Mouse (Mus musculus) CH12.LX (cell line): ENCODE data around the gene Mospd3. TPM values are rescaled to one million over a fixed set of nuclear protein-coding genes. Genes with fewer than 3 reads are reported as not detected.

Experiments used
- DNase-seq: peaks from one replicate; pipeline ENCODE4 v3.0.0-alpha.2; 2013; ENCODE audit errors: extremely low read depth
- H3K27ac ChIP-seq: 2 replicates; pipeline ENCODE4 v1.5.1; 2012; ENCODE audit warnings: low read depth, mild to moderate bottlenecking, control low read depth, moderate library complexity; ENCODE audit not compliant: insufficient read depth
- H3K27me3 ChIP-seq: replicated peaks from 2 replicates; pipeline ENCODE3; 2012; ENCODE audit warnings: inconsistent platforms
- H3K36me3 ChIP-seq, 2 experiments: replicated peaks in 1 of 2; 2 replicates each; pipeline versions ENCODE3 to v1.6.1; 2012; ENCODE audit warnings: inconsistent platforms in 1 of 2, low read length in 1 of 2, mild to moderate bottlenecking in 1 of 2, mixed read lengths in 1 of 2, moderate library complexity in 1 of 2; ENCODE audit not compliant: control insufficient read depth in 1 of 2, insufficient read depth in 1 of 2
- H3K4me1 ChIP-seq, 2 experiments: 2 replicates each; pipeline ENCODE4 v1.6.1; 2012; ENCODE audit warnings: inconsistent platforms in 1 of 2, moderate library complexity in 1 of 2; ENCODE audit not compliant: insufficient read depth in 2 of 2, control insufficient read depth in 1 of 2
- H3K4me2 ChIP-seq: 2 replicates; pipeline ENCODE4 v1.6.1; 2012; ENCODE audit warnings: low read depth, mild to moderate bottlenecking, control low read depth; ENCODE audit not compliant: poor library complexity, insufficient read depth, severe bottlenecking
- H3K4me3 ChIP-seq, 3 experiments: fragments of 150-350 bp in 1 of 3; sonication (generic) in 1 of 3; replicated peaks in 1 of 3; 2 replicates each; pipeline versions ENCODE3 to v1.5.1; 2011 to 2012; ENCODE audit warnings: low read depth in 2 of 3, low read length in 2 of 3, mild to moderate bottlenecking in 2 of 3, moderate library complexity in 2 of 3, control low read depth in 1 of 3, improper control_type of control experiment in 1 of 3, inconsistent platforms in 1 of 3, mixed read lengths in 1 of 3; ENCODE audit not compliant: poor library complexity in 1 of 3
- H3K79me2 ChIP-seq: replicated peaks from 2 replicates; pipeline ENCODE4 v1.6.1; 2012; ENCODE audit warnings: mild to moderate bottlenecking, moderate library complexity; ENCODE audit not compliant: control insufficient read depth, poor library complexity, insufficient read depth, severe bottlenecking; ENCODE audit errors: extremely low read depth
- H3K9ac ChIP-seq: 2 replicates; pipeline ENCODE4 v1.6.1; 2012; ENCODE audit warnings: low read depth, mild to moderate bottlenecking, control low read depth, moderate library complexity; ENCODE audit not compliant: insufficient read depth
- H3K9me3 ChIP-seq: replicated peaks from 2 replicates; pipeline ENCODE3; 2012; ENCODE audit warnings: low read length, inconsistent platforms, mixed read lengths
- BHLHE40 ChIP-seq: IDR thresholded peaks from 2 replicates; pipeline ENCODE4 v1.6.1; 2011; ENCODE audit warnings: mild to moderate bottlenecking, low read depth, low read length, improper control_type of control experiment
- CHD1 ChIP-seq: IDR thresholded peaks from 2 replicates; pipeline ENCODE4 v1.6.1; 2012; ENCODE audit warnings: low read depth, low read length, improper control_type of control experiment, inconsistent platforms
- CHD2 ChIP-seq: IDR thresholded peaks from 2 replicates; pipeline ENCODE4 v1.6.1; 2011; ENCODE audit warnings: low read length, improper control_type of control experiment
- CTCF ChIP-seq, 2 experiments: IDR thresholded peaks in 1 of 2; conservative IDR thresholded peaks in 1 of 2; 2 replicates each; pipeline ENCODE4 v1.5.1; 2011 to 2012; ENCODE audit warnings: low read depth in 2 of 2, low read length in 2 of 2, improper control_type of control experiment in 1 of 2, inconsistent platforms in 1 of 2, mild to moderate bottlenecking in 1 of 2, moderate library complexity in 1 of 2
- E2F4 ChIP-seq: IDR thresholded peaks from 2 replicates; pipeline ENCODE4 v1.6.1; 2011; ENCODE audit warnings: low read depth, low read length, improper control_type of control experiment; ENCODE audit not compliant: insufficient replicate concordance
- ELF1 ChIP-seq: IDR thresholded peaks from 2 replicates; pipeline ENCODE4 v1.6.1; 2014; ENCODE audit warnings: low read depth, mild to moderate bottlenecking, inconsistent platforms, low read length, improper control_type of control experiment
- EP300 ChIP-seq: IDR thresholded peaks from 2 replicates; pipeline ENCODE4 v1.6.1; 2011; ENCODE audit warnings: low read length, improper control_type of control experiment
- ETS1 ChIP-seq: conservative IDR thresholded peaks from 2 replicates; pipeline ENCODE4 v1.6.1; 2012; ENCODE audit warnings: low read depth, mild to moderate bottlenecking, inconsistent platforms, low read length, improper control_type of control experiment, moderate library complexity
- GABPA ChIP-seq: IDR thresholded peaks from 2 replicates; pipeline ENCODE4 v1.6.1; 2012; ENCODE audit warnings: low read depth, low read length, improper control_type of control experiment, inconsistent platforms; ENCODE audit not compliant: insufficient replicate concordance
- HCFC1 ChIP-seq: IDR thresholded peaks from 2 replicates; pipeline ENCODE4 v1.6.1; 2012; ENCODE audit warnings: low read depth, mild to moderate bottlenecking, inconsistent platforms, low read length, improper control_type of control experiment
- IRF4 ChIP-seq: IDR thresholded peaks from 2 replicates; pipeline ENCODE4 v1.6.1; 2014; ENCODE audit warnings: low read depth, mild to moderate bottlenecking, inconsistent platforms, low read length, improper control_type of control experiment
- JUN ChIP-seq: IDR thresholded peaks from 2 replicates; pipeline ENCODE4 v1.6.1; 2011; ENCODE audit warnings: low read depth, mild to moderate bottlenecking, low read length, improper control_type of control experiment, moderate library complexity; ENCODE audit not compliant: insufficient read depth
- JUND ChIP-seq: conservative IDR thresholded peaks from 2 replicates; pipeline ENCODE4 v1.6.1; 2011; ENCODE audit warnings: low read depth, low read length, improper control_type of control experiment
- KAT2A ChIP-seq: IDR thresholded peaks from 2 replicates; pipeline ENCODE4 v1.6.1; 2012; ENCODE audit warnings: low read length, improper control_type of control experiment, inconsistent platforms; ENCODE audit not compliant: insufficient replicate concordance
- MAFK ChIP-seq: IDR thresholded peaks from 2 replicates; pipeline ENCODE4 v1.6.1; 2011; ENCODE audit warnings: low read length, improper control_type of control experiment; ENCODE audit not compliant: insufficient replicate concordance
- MAX ChIP-seq: IDR thresholded peaks from 2 replicates; pipeline ENCODE4 v1.6.1; 2011; ENCODE audit warnings: low read length, improper control_type of control experiment
- MAZ ChIP-seq: IDR thresholded peaks from 2 replicates; pipeline ENCODE4 v1.6.1; 2012; ENCODE audit warnings: low read depth, mild to moderate bottlenecking, inconsistent platforms, low read length, improper control_type of control experiment, moderate library complexity
- MEF2A ChIP-seq: IDR thresholded peaks from 2 replicates; pipeline ENCODE4 v1.6.1; 2014; ENCODE audit warnings: low read depth, mild to moderate bottlenecking, inconsistent platforms, low read length, improper control_type of control experiment, borderline replicate concordance
- MXI1 ChIP-seq: IDR thresholded peaks from 2 replicates; pipeline ENCODE4 v1.6.1; 2011; ENCODE audit warnings: mild to moderate bottlenecking, low read depth, low read length, improper control_type of control experiment
- MYC ChIP-seq: IDR thresholded peaks from 2 replicates; pipeline ENCODE4 v1.6.1; 2011; ENCODE audit warnings: low read depth, mild to moderate bottlenecking, improper control_type of control experiment, low read length
- NELFE ChIP-seq: IDR thresholded peaks from 2 replicates; pipeline ENCODE4 v1.6.1; 2011; ENCODE audit warnings: low read depth, low read length, improper control_type of control experiment
- NRF1 ChIP-seq: IDR thresholded peaks from 2 replicates; pipeline ENCODE4 v1.6.1; 2014; ENCODE audit warnings: low read depth, mild to moderate bottlenecking, inconsistent platforms, low read length, improper control_type of control experiment, moderate library complexity
- POLR2A ChIP-seq: IDR thresholded peaks from 2 replicates; pipeline ENCODE4 v1.6.1; 2011; ENCODE audit warnings: low read depth, mild to moderate bottlenecking, improper control_type of control experiment, low read length
- POLR2AphosphoS2 ChIP-seq: IDR thresholded peaks from 2 replicates; pipeline ENCODE4 v1.6.1; 2011; ENCODE audit warnings: low read depth, low read length, improper control_type of control experiment
- RAD21 ChIP-seq: IDR thresholded peaks from 2 replicates; pipeline ENCODE4 v1.6.1; 2011; ENCODE audit warnings: low read depth, mild to moderate bottlenecking, low read length, improper control_type of control experiment, moderate library complexity
- RCOR1 ChIP-seq: conservative IDR thresholded peaks from 2 replicates; pipeline ENCODE4 v1.6.1; 2012; ENCODE audit warnings: low read depth, mild to moderate bottlenecking, inconsistent platforms, low read length, improper control_type of control experiment
- SIN3A ChIP-seq: IDR thresholded peaks from 2 replicates; pipeline ENCODE4 v1.6.1; 2012; ENCODE audit warnings: low read length, improper control_type of control experiment, inconsistent platforms
- SMC3 ChIP-seq: IDR thresholded peaks from 2 replicates; pipeline ENCODE4 v1.6.1; 2011; ENCODE audit warnings: low read depth, low read length, improper control_type of control experiment
- TBP ChIP-seq: conservative IDR thresholded peaks from 2 replicates; pipeline ENCODE4 v1.6.1; 2011; ENCODE audit warnings: low read depth, low read length, improper control_type of control experiment
- TCF12 ChIP-seq: IDR thresholded peaks from 2 replicates; pipeline ENCODE4 v1.6.1; 2014; ENCODE audit warnings: low read depth, mild to moderate bottlenecking, inconsistent platforms, low read length, improper control_type of control experiment
- UBTF ChIP-seq: IDR thresholded peaks from 2 replicates; pipeline ENCODE4 v1.6.1; 2012; ENCODE audit warnings: low read depth, mild to moderate bottlenecking, inconsistent platforms, low read length, improper control_type of control experiment, moderate library complexity
- USF1 ChIP-seq: IDR thresholded peaks from 2 replicates; pipeline ENCODE4 v1.6.1; 2014; ENCODE audit warnings: low read depth, mild to moderate bottlenecking, inconsistent platforms, low read length, improper control_type of control experiment
- USF2 ChIP-seq: conservative IDR thresholded peaks from 2 replicates; pipeline ENCODE4 v1.6.1; 2011; ENCODE audit warnings: low read depth, low read length, improper control_type of control experiment
- ZC3H11A ChIP-seq: IDR thresholded peaks from 2 replicates; pipeline ENCODE4 v1.6.1; 2012; ENCODE audit warnings: low read depth, mild to moderate bottlenecking, inconsistent platforms, low read length, improper control_type of control experiment
- ZKSCAN1 ChIP-seq: IDR thresholded peaks from 2 replicates; pipeline ENCODE4 v1.6.1; 2012; ENCODE audit warnings: low read depth, inconsistent platforms, low read length, improper control_type of control experiment, borderline replicate concordance
- ZMIZ1 ChIP-seq: IDR thresholded peaks from 2 replicates; pipeline ENCODE4 v1.6.1; 2012; ENCODE audit warnings: low read depth, mild to moderate bottlenecking, inconsistent platforms, low read length, improper control_type of control experiment
- ZNF384 ChIP-seq: IDR thresholded peaks from 2 replicates; pipeline ENCODE4 v1.6.1; 2012; ENCODE audit warnings: low read depth, low read length, improper control_type of control experiment, inconsistent platforms
- dilution Hi-C: fragments of 300-500 bp; cut with MboI; formaldehyde crosslinking; loops from 2 replicates; pipeline ENCODE4 v1.14.3; 2020; ENCODE audit warnings: low sequenced_read_pairs; ENCODE audit not compliant: extremely low pct_unique_long_range_greater_than_20kb, extremely low pct_ligation_motif_present
- in situ Hi-C: fragments of 300-500 bp; cut with MboI; formaldehyde crosslinking; loops from 3 replicates; pipeline ENCODE4 v1.14.3; 2019; ENCODE audit warnings: low sequenced_read_pairs, low pct_ligation_motif_present, low pct_unique_long_range_greater_than_20kb, mixed read lengths
- polyA plus RNA-seq: library from polyadenylated mRNA; unstranded; fragments of >175 nt; gene quantifications from 2 replicates; pipeline ENCODE4 v1.2.1, GENCODE M21; 2012; ENCODE audit warnings: low read depth; ENCODE audit not compliant: insufficient read length
- total RNA-seq, 2 experiments: library from RNA; depleted of rRNA; stranded (reverse); fragments of 300-350 nt in 1 of 2; fragments of >200 nt in 1 of 2; gene quantifications; 2 replicates each; pipeline ENCODE4 v1.2.3; 2012 to 2014

Mospd3 gene
- total and polyA plus RNA-seq, 3 experiments = 1.5 to 23.7 (median 4.2) TPM

- H3K27ac ChIP-seq = peak overlapping the region; percentile 29
- no peaks in the 10 kb centered on the region for H3K9me3 ChIP-seq
- H3K4me1 ChIP-seq = peaks cover 8 to 58% of the 10 kb centered on the region in 2 experiments
- peak; percentile 75 for DNase-seq
- dilution Hi-C loops = no loop called here
- H3K4me3 ChIP-seq = peak overlapping the region in 2 of 3 experiments; percentile 1 to 13
- H3K27me3 ChIP-seq = no peaks in the 10 kb centered on the region
- H3K36me3 ChIP-seq = peaks cover 5 to 40% of the 10 kb centered on the region in 2 experiments
- in situ Hi-C loops = loop anchor here (5.0 kb wide), 1 partner anchor 112 kb away; no protein-coding TSS in a partner anchor
- no peaks in the 10 kb centered on the region for H3K79me2 ChIP-seq
- peak overlapping the region; percentile 20; the same call in 1 of the 2 replicates for H3K9ac ChIP-seq
- peak overlapping the region; percentile 54 for H3K4me2 ChIP-seq
- TF ChIP-seq MXI1 = peak; percentile 40; the same call in 1 of the 2 replicates
- TF ChIP-seq ELF1 = 0 out of 2 replicates have a peak, but pooled peaks have one; percentile 31
- no peak for TF ChIP-seq SIN3A
- 0 out of 2 replicates have a peak, but pooled peaks have one; percentile 22 for TF ChIP-seq TBP
- TF ChIP-seq ZNF384 = peak; percentile 72
- TF ChIP-seq CHD2 = peak; percentile 30; the same call in 1 of the 2 replicates
- TF ChIP-seq KAT2A = no peak
- TF ChIP-seq ZC3H11A = no peak
- TF ChIP-seq BHLHE40 = peak; percentile 68; the same call in 1 of the 2 replicates
- TF ChIP-seq POLR2A = 0 out of 2 replicates have a peak, but pooled peaks have one; percentile 26
- no peak for TF ChIP-seq CHD1
- peak; percentile 50 for TF ChIP-seq USF1
- TF ChIP-seq ZKSCAN1 = no peak
- no peak for TF ChIP-seq MAFK
- no peak for TF ChIP-seq SMC3
- no peak; the same call in 1 of the 2 replicates for TF ChIP-seq NRF1
- no peak for TF ChIP-seq JUND
- peak; percentile 49; the same call in 1 of the 2 replicates for TF ChIP-seq ETS1
- no peak for TF ChIP-seq POLR2AphosphoS2
- peak; percentile 47; the same call in 1 of the 2 replicates for TF ChIP-seq TCF12
- TF ChIP-seq ZMIZ1 = no peak
- no peak for TF ChIP-seq IRF4
- TF ChIP-seq MAZ = 0 out of 2 replicates have a peak, but pooled peaks have one; percentile 67
- no peak for TF ChIP-seq HCFC1
- no peak for TF ChIP-seq GABPA
- no peak for TF ChIP-seq UBTF
- TF ChIP-seq NELFE = no peak
- TF ChIP-seq CTCF (conservative IDR thresholded peaks at IDR 0.05 in 1 of 2, IDR thresholded peaks at IDR 0.05 in 1 of 2; ENCODE audit: low read depth in 2 of 2, low read length in 2 of 2) = no peak
- TF ChIP-seq RCOR1 = no peak
- TF ChIP-seq E2F4 = no peak
- no peak for TF ChIP-seq EP300
- no peak; the same call in 1 of the 2 replicates for TF ChIP-seq USF2
- no peak for TF ChIP-seq JUN
- no peak for TF ChIP-seq MYC
- TF ChIP-seq MEF2A = no peak
- no peak for TF ChIP-seq RAD21
- 0 out of 2 replicates have a peak, but pooled peaks have one; percentile 17 for TF ChIP-seq MAX
Observed at GRCm38 (mm10) chr5:137649669-137650571, 49.1 kb upstream of the Mospd3 start.
